Mouse (Mus musculus): ENCODE data around the gene 4930503E14Rik.
"Not testable (repeated sequence)": the region's sequence is repeated elsewhere in the genome, so short reads cannot be mapped to it uniquely, and the experiment has no call there.

Gene 4930503E14Rik

DNA sequence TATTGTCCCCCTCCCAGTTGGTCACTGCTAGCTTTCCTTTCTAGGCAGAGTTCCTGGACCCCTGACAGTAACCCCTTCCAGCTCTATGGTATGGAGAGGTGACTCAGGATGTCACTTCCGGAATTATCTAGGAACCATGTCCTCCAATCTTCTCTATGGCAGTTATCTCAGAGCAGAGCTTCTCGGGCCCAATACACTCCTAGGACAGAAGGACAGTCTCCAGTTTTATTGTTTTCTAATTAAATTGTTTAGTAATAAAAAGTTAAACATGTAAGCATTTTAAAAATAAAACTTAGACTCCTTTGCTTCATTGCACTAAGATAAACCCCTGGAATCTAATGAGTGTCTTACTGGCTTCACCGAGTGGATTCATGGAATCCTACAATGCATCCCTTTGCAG, at the start of gene 4930503E14Rik:
4930503E14Rik (minus strand) TSS at position 101 of the 400 bp plus-strand sequence.
- DNase-seq: not testable (repeated sequence)

DNA sequence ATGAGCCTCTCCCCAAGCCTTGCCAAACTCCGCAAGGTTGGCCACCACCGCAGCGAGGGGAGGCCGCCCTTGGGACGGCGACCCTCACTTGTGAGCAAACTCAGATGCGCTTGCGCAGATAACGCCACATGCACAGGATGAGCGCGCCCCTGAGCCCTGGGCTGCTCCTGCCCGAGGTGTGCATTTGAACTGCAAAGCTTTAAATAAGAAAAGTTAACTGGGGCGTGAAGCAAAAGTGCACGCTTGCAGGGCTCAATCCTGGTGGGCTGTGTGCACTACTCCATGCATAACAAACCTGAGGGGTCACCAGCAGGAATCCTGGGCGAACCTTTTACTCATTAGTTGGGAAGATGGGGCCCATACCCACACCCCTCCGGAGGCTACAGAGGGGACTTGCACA, 35.0 kb upstream of the 4930503E14Rik start:
- no peak for DNase-seq

DNA sequence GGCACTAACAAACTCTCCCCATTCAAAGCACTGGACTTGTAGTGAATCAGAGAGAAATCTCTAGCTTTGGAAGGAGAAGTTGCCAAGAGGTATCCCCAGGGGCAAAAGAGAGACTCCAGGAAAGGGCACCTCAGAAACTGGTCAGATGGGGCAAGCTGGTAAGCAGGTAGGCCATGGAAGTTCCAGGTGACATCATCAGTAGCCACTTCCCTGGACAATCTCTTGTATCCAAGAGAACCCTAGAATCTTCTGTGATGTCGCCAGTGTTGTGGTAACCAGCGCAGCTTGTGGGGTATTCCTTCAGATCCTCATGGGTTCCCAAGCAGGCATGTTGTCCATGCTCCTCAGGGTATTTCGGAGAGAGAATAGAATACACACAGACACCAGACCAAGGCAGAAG, 15.7 kb downstream of the 4930503E14Rik start, which contains the start of gene Gm8212:
Gm8212 (plus strand) TSS at position 301 of the 400 bp plus-strand sequence.
- DNase-seq: not testable (repeated sequence)

DNA sequence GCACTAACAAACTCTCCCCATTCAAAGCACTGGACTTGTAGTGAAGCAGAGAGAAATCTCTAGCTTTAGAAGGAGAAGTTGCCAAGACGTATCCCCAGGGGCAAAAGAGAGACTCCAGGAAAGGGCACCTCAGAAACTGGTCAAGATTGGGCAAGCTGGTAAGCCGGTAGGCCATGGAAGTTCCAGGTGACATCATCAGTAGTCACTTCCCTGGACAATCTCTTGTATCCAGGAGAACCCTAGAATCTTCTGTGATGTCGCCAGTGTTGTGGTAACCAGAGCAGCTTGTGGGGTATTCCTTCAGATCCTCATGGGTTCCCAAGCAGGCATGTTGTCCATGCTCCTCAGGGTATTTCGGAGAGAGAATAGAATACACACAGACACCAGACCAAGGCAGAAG, 89.5 kb downstream of the 4930503E14Rik start, which contains the start of gene Gm3327:
Gm3327 (plus strand) TSS at position 301 of the 400 bp plus-strand sequence.
- DNase-seq: not testable (repeated sequence)

Data from embryo, embryonic 11 days (tissue).